Mouse (Mus musculus): ENCODE measurements around the gene H2afv. TPM values are rescaled to one million over a fixed set of nuclear protein-coding genes. Genes with fewer than 3 reads are reported as not detected.

The H2afv gene
- polyA plus RNA-seq, 1 experiment from 2014 or later: 540 TPM

DNA sequence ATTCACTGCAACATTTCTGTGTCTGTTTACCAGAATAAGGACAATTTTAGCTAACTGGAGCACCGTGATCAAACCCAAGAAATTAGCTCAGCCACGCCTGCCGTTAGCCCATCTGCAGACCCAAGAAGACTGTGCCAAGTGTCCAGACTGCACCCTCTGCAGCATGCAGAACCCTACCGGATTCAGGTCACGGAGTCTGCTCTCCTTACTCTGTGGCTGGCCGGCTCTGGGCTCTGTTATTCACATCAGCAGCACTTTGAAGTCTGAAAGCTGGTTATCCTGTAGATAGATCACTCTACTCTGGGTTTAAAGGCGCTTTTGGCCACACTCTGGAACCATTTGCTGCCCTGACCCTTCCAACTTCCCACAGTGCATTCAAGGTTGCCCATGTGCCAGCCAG is 35.9 kb upstream of the H2afv start:
- 58% methylated on average over 7 of the region's 7 CpGs for WGBS
- Histone ChIP-seq H3K27me3 (no peaks in the 10 kb centered on the region), H3K27ac (no peak overlapping the region), H3K9me3 (no peaks in the 10 kb centered on the region), H3K4me2 (no peak overlapping the region), H3K9ac (no peak overlapping the region), H3K36me3 (no peaks in the 10 kb centered on the region), H3K4me3 (no peak overlapping the region), H3K4me1 (0 out of 2 replicates have a peak, but pooled peaks cover 4% of the 10 kb centered on the region)
- no peak for ATAC-seq (ENCODE audit: borderline replicate concordance, extremely low read depth, low FRiP score, low TSS enrichment)

DNA sequence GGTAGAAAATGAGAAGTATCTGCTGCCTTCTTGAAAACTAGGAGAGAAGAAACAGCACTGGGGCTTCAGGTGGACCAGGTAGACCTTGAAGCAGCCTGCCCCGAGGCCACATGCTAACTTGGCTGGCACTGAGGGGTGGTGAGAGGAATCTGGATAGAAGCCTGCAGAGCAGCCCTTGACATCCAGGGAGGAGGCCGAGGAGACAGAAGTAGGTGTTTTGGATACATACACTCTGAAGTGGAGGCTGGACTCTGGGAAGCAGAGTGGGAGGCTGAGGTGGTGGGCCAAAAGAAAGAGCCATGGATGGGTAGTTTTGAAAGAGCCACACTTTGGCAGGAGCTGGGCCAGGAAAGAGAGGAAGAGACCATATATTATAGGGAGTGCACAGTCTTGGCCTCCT is 35.0 kb upstream of the H2afv start:
- WGBS: 65% methylated on average over 2 of the region's 2 CpGs
- H3K4me1 ChIP-seq: 0 out of 2 replicates have a peak, but pooled peaks cover 7% of the 10 kb centered on the region
- H3K4me3 ChIP-seq: no peak overlapping the region
- no peaks in the 10 kb centered on the region for H3K36me3 ChIP-seq
- H3K27me3 ChIP-seq: no peaks in the 10 kb centered on the region
- H3K9me3 ChIP-seq: no peaks in the 10 kb centered on the region
- no peak overlapping the region for H3K4me2 ChIP-seq
- H3K9ac ChIP-seq: no peak overlapping the region
- no peak overlapping the region for H3K27ac ChIP-seq
- no peak for ATAC-seq (ENCODE audit: borderline replicate concordance, extremely low read depth, low FRiP score, low TSS enrichment)

DNA sequence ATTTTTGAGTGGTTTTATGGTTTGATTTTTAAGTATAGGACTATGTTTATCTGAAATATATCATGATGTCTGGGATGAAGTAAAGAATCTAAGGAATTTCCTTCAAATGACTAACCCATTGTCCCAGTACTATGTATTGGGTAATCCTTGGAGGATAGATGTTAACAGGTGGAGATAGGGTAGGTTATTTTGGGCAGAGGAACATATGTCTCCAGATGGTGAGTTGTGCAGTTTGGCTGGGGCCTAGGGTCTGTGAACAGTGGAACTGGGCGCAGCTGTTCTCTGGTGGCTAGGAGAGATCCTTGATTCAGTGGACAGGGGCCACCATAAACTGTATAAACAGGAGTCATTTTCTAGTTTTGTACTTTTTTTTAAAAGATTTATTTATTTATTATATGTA is 33.1 kb upstream of the H2afv start:
- ATAC-seq (ENCODE audit: borderline replicate concordance, extremely low read depth, low FRiP score, low TSS enrichment): no peak
- no peaks in the 10 kb centered on the region for H3K36me3 ChIP-seq
- WGBS: 92% methylated on average over 1 of the region's 1 CpGs

DNA sequence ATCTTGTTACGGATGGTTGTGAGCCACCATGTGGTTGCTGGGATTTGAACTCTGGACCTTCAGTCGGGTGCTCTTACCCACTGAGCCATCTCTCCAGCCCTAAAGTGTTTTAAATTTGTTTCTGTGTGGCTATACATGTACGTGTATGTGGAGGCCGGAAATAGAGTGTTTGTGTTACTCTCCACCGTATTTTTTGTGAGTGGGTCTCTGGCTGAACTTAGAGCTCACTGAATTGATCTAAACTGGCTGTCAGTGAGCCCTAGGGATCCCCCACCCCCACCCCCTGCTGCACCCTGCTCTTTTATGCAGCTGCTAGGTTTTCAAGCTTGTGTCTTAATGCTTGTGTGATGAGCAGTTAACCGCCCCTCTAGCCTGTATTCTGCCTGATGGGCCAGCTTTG is 32.6 kb upstream of the H2afv start:
- H3K27ac ChIP-seq: no peak overlapping the region
- peaks cover 18% of the 10 kb centered on the region for H3K4me1 ChIP-seq
- no peaks in the 10 kb centered on the region for H3K27me3 ChIP-seq
- H3K9me3 ChIP-seq: no peaks in the 10 kb centered on the region
- ATAC-seq (ENCODE audit: borderline replicate concordance, extremely low read depth, low FRiP score, low TSS enrichment): no peak
- H3K4me3 ChIP-seq: no peak overlapping the region
- H3K9ac ChIP-seq: no peak overlapping the region
- H3K4me2 ChIP-seq: no peak overlapping the region
- 69% methylated on average over 6 of the region's 6 CpGs for WGBS
- H3K36me3 ChIP-seq: no peaks in the 10 kb centered on the region

More for the DNA sequence above, 33.1 kb upstream of the H2afv start:
- Histone ChIP-seq H3K27me3 (no peaks in the 10 kb centered on the region), H3K9ac (no peak overlapping the region), H3K9me3 (no peaks in the 10 kb centered on the region), H3K4me2 (no peak overlapping the region), H3K27ac (no peak overlapping the region), H3K4me3 (no peak overlapping the region), H3K4me1 (peaks cover 16% of the 10 kb centered on the region)

DNA sequence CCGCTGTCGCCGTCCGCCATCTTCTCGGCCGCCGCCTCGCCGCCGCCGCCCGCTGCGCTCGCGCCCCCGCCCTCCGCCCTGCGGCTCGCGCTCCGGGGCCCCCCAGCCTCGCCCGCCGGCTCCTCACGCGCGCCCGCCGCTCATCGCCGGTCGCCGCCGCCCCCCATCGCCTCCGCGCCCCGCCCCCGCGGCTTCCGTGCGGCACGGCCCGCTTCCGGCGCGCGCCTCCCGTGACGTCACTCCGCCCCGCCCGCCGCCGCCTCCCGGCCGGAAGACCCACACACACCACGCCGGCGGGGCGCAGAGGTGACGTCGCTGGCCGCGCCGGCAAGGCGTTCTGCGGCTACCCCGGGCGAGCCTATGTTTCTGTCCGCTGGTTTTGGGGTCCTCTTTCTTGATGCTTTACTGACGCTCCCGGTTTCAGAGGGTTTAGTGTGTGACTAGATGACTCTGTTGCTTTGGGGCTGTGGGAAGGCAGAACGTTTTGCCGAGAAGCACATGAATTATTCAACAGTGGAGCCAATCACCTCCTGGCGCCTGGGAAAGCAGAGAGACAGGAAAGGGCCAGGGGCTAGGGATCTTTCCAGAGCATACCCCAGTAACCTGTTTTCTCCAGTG is 31.7 kb upstream of the H2afv start, which contains the start of gene Purb:
Purb (minus strand) TSS at position 51 of the 618 bp plus-strand sequence.
- WGBS: under 1% methylated on average over 62 of the region's 76 CpGs
- Histone ChIP-seq H3K9me3 (no peaks in the 10 kb centered on the region), H3K4me3 (peak within 1 kb of the TSS; percentile 89)

DNA sequence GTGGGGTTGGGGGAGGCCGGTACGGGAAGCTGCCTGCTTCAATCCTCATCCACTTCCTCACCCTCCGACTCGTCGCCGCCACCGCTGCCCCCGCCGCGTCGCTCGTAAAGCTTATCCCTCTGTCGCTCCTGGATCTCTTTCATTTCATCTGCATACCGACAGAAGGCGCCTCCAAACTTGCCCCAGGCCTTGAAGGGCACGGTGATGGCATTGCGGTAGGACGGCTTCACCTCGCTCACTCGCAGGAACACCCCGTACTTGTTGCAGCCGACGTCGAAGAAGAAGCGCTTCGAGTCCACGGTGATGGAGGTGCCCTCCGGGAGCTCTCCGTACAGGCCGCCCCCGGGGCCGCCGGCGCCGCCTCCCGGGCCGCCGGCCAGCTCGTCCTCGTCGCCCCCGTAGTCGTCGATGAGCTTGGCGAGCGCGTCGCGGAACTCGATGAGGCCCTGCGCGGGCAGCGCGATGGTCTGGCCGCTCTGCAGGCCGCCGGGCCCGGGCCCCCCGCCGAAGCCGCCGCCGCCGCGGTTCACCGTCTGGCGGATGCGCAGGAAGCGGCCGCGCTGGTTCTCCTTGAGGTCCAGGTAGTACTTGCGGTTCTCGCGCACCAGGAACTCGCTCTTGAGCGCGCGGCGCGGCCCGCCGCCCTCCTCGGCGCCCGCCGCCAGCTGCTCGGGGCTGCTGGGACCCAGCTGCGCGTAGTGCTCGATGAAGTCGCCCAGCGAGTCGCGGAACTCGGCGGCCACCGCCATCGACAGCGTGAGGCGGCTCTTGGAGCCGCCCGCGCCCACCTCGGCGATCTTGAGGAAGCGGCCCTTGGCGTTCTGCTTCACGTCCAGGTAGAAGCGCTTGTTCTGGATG is 30.9 kb upstream of the H2afv start:
- H3K4me1 ChIP-seq: peaks cover 35% of the 10 kb centered on the region
- H3K9ac ChIP-seq: peak overlapping the region; percentile 97
- no peaks in the 10 kb centered on the region for H3K9me3 ChIP-seq
- H3K4me2 ChIP-seq: peak overlapping the region; percentile 74
- H3K4me3 ChIP-seq: peak overlapping the region; percentile 89
- ATAC-seq (ENCODE audit: borderline replicate concordance, extremely low read depth, low FRiP score, low TSS enrichment): peak; percentile 43; the same call in 1 of the 2 replicates
- no peaks in the 10 kb centered on the region for H3K27me3 ChIP-seq
- H3K36me3 ChIP-seq: peaks cover 4% of the 10 kb centered on the region; the same call in 1 of the 2 replicates
- peak overlapping the region; percentile 96 for H3K27ac ChIP-seq
- under 1% methylated on average over 108 of the region's 109 CpGs for WGBS

More for the DNA sequence above, 31.7 kb upstream of the H2afv start, which contains the start of gene Purb:
- ATAC-seq (ENCODE audit: borderline replicate concordance, extremely low read depth, low FRiP score, low TSS enrichment): peak; percentile 95
- Histone ChIP-seq H3K4me1 (peaks cover 26% of the 10 kb centered on the region), H3K27me3 (no peaks in the 10 kb centered on the region), H3K4me2 (peak within 1 kb of the TSS; percentile 74), H3K36me3 (0 out of 2 replicates have a peak, but pooled peaks cover 3% of the 10 kb centered on the region), H3K9ac (peak within 1 kb of the TSS; percentile 97), H3K27ac (peak within 1 kb of the TSS; percentile 96)

DNA sequence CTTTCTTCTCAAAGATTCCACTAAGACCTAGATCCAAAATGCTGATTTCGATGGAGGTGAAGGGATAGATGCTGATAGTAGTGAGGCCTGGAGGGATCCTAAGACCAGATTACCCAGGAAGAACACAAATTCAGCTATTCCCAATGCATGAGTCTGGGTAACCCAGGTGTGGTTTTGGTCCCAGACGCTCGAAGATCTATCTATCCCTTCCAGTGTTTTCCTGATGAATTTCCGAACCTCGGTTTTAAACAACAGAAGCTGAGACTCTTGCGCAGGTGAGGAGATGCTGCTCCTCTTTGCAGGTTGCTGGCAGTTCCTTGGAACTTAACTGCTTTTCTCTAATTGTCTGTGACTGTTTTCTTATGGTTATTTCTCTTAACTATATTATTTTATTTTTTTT is 30.1 kb upstream of the H2afv start:
- no peaks in the 10 kb centered on the region for H3K9me3 ChIP-seq
- peak overlapping the region; percentile 74 for H3K4me2 ChIP-seq
- peaks cover 4% of the 10 kb centered on the region; the same call in 1 of the 2 replicates for H3K36me3 ChIP-seq
- H3K27me3 ChIP-seq: no peaks in the 10 kb centered on the region
- ATAC-seq (ENCODE audit: borderline replicate concordance, extremely low read depth, low FRiP score, low TSS enrichment): no peak
- WGBS: 21% methylated on average over 6 of the region's 6 CpGs
- H3K4me1 ChIP-seq: peaks cover 39% of the 10 kb centered on the region
- H3K27ac ChIP-seq: peak overlapping the region; percentile 96
- peak overlapping the region; percentile 97 for H3K9ac ChIP-seq
- H3K4me3 ChIP-seq: peak overlapping the region; percentile 89

DNA sequence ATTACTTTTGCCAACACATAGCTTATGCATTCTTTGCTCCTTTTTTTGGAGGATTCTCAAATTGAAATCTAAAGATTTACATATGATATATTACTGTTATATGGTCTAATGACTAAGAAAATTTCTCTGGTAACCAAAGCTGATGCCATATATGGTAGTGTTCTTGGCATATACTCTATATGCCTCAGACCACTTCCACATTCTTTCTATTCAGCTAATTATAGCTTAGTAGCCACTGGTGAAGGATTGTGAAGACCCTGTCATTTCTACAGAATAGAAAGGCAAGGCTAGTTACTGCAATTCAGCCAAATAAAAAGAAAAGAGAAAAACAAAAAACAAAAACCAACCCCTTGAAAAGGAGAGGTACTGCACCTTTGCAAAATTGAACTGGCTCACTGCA is 27.8 kb upstream of the H2afv start:
- Histone ChIP-seq H3K9me3 (no peaks in the 10 kb centered on the region), H3K27ac (peak overlapping the region; percentile 83), H3K9ac (peak overlapping the region; percentile 36), H3K4me3 (peak overlapping the region; percentile 39), H3K36me3 (peaks cover 6% of the 10 kb centered on the region), H3K4me1 (peaks cover 44% of the 10 kb centered on the region), H3K27me3 (no peaks in the 10 kb centered on the region), H3K4me2 (peak overlapping the region; percentile 74)
- no peak for ATAC-seq (ENCODE audit: borderline replicate concordance, extremely low read depth, low FRiP score, low TSS enrichment)

DNA sequence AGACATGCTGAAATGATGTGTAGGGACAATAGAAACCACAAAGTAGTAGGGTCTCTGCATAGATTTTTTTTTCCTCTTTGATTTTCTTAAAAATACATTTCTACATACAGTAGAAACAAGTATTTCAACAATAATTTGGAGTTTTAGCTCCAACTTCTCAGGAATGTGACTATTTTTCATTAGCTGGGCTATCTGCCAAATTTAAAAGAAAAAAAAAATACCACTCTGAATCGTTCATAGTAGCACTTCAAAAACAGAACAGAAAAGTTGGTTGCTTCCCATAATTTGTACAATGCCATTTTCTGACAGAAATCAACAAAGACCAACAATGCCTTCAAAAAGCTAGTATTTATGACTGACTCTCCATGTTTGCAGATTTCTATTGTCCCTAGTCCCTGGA is 27.2 kb upstream of the H2afv start:
- Histone ChIP-seq H3K27ac (peak overlapping the region; percentile 83), H3K9me3 (no peaks in the 10 kb centered on the region), H3K4me2 (peak overlapping the region; percentile 74), H3K36me3 (peaks cover 12% of the 10 kb centered on the region), H3K9ac (peak overlapping the region; percentile 29; the same call in 1 of the 2 replicates), H3K4me3 (peak overlapping the region; percentile 39), H3K4me1 (peaks cover 41% of the 10 kb centered on the region), H3K27me3 (no peaks in the 10 kb centered on the region)
- no peak for ATAC-seq (ENCODE audit: borderline replicate concordance, extremely low read depth, low FRiP score, low TSS enrichment)
- WGBS: 0% methylated on average over 1 of the region's 1 CpGs

DNA sequence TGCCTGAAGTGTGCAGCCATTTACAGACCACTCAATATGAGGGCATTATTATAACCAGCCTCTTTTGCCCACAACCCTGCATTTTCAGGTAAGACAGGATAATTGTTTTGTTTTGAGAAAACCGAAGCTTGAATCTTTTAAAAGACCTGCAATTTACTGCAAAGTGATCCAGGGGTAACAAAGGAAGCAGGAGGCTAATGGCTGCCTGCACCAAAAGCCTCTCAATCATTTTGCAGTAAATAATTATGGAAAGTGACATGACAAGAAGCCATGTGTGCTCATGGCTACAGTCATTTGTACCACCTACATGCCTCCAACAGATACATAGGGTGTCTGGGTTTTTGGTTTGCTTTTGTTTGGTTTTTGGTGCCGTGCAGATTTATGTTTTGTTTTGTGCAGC is 26.8 kb upstream of the H2afv start:
- no peak for ATAC-seq (ENCODE audit: borderline replicate concordance, extremely low read depth, low FRiP score, low TSS enrichment)
- H3K4me3 ChIP-seq: peak overlapping the region; percentile 39
- whole genome bisulfite sequencing: 41% methylated on average over 2 of the region's 2 CpGs
- peak overlapping the region; percentile 74 for H3K4me2 ChIP-seq
- H3K27ac ChIP-seq: 0 out of 2 replicates have a peak overlapping the region, but pooled peaks have one; percentile 33
- no peaks in the 10 kb centered on the region for H3K27me3 ChIP-seq
- H3K4me1 ChIP-seq: peaks cover 41% of the 10 kb centered on the region
- no peak overlapping the region for H3K9ac ChIP-seq
- no peaks in the 10 kb centered on the region for H3K9me3 ChIP-seq
- H3K36me3 ChIP-seq: peaks cover 16% of the 10 kb centered on the region

DNA sequence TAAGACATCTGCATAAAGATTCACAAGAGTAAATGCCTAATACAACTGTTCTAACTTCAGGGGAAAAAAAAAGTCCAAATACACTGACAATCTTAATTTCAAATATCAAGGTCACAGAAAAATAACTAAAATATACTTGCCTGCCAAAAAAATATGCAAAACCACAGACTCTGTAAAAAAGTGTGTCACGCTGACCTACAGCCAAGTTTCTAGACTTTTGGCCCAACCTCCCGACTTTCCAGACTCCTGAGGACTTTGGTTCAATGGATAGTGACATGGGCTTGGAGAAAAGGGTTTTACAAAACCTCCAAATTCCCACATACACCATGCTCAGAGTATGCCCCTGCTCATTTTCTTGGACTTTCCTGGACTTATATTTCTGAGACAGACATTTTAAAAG is 24.3 kb upstream of the H2afv start:
- Histone ChIP-seq H3K4me2 (no peak overlapping the region), H3K4me3 (no peak overlapping the region), H3K27me3 (no peaks in the 10 kb centered on the region), H3K9ac (no peak overlapping the region), H3K9me3 (no peaks in the 10 kb centered on the region), H3K36me3 (peaks cover 21% of the 10 kb centered on the region), H3K4me1 (peaks cover 31% of the 10 kb centered on the region), H3K27ac (no peak overlapping the region)
- ATAC-seq (ENCODE audit: borderline replicate concordance, extremely low read depth, low FRiP score, low TSS enrichment): no peak
- 51% methylated on average over 2 of the region's 2 CpGs for WGBS

DNA sequence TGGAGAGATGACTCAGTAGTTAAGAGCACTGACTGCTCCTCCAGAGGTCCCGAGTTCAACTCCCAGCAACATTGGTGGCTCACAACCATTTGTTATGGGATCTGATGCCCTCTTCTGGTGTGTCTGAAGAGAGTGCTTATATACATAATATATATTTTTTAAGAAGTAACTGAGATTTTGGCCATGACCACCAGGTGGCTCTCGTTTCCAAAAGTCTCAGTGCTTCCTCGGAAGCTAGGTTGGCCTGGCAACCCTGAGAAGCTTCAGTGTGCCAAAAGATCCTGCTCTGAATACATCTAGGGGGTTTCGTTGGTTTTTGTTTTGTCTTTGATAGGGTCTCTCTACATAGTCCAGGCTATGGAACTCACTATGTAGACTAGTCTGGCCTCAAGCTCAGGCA is 20.9 kb upstream of the H2afv start:
- peak; percentile 76; the same call in 1 of the 2 replicates for ATAC-seq (ENCODE audit: borderline replicate concordance, extremely low read depth, low FRiP score, low TSS enrichment)
- Histone ChIP-seq H3K9ac (no peak overlapping the region), H3K4me2 (no peak overlapping the region), H3K4me1 (peaks cover 10% of the 10 kb centered on the region), H3K27me3 (no peaks in the 10 kb centered on the region), H3K9me3 (no peaks in the 10 kb centered on the region), H3K36me3 (peaks cover 17% of the 10 kb centered on the region), H3K4me3 (no peak overlapping the region), H3K27ac (no peak overlapping the region)
- WGBS: 27% methylated on average over 4 of the region's 4 CpGs

Data from lung, embryonic 15.5 days (tissue).